Mouse (Mus musculus): ENCODE measurements at regions not wholly inside any gene's neighbourhood (a gene's known extent, or its start where the extent isn't known, plus 50 kb on each side); places are given as distances from the start of the nearest gene placed in this dataset.

DNA sequence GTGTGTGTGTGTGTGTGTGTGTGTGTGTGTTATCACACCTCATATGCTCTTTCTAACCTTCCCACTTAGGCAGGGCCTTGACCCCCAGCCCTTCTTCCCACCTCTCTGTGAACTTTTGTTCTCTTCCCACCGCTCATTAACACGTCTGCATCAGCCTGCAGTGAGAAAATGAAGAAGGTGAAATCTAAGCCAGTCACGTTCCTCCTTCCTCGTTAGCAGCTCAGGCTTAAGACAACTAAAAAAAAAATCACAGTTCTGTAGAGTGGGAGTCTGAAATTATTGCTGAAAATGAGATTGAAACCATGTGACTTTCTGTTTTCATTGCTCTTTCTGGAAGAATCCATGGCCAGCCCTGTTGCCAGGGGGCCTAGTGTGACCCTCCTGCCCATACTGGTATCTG, 420.7 kb downstream of the Pdcd6ip start:
- TF ChIP-seq CTCF (IDR thresholded peaks at IDR 0.05; ENCODE audit: borderline replicate concordance, extremely low read depth, insufficient read depth, insufficient read length) (no peak), POLR2A (IDR thresholded peaks at IDR 0.05; ENCODE audit: borderline replicate concordance, extremely low read depth, insufficient read depth, insufficient read length, poor library complexity, severe bottlenecking) (no peak)
